Mouse (Mus musculus) c-Kit-positive CD71-positive TER-119-negative erythroid progenitor cells, embryonic 14.5 days (primary cell): ENCODE data around the gene Bcr.

Source experiments
- DNase-seq: peaks from one replicate; pipeline ENCODE4 v3.0.0-alpha.2; 2013; ENCODE audit warnings: low read depth

Gene Bcr

DNA sequence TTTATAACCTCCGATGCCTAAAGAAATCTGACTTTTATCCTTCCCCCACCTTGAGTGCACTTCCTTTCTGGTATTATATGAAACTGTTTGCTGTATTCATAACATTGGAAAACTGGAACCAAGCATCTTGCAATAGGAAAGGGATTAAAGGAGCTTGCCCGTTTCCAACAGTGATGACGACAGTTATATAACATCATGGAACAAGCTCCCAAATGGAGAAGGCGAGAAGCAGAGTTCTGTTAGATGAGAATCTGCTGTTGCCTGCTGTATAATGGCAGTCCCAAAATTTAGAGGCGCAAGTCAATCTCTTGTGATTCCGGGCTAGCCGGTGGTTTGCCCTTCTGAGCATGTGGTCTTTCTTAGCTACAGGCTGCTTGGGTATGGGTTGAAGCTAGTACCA lies 34.8 kb downstream of the Bcr start:
- DNase-seq, result no peak

DNA sequence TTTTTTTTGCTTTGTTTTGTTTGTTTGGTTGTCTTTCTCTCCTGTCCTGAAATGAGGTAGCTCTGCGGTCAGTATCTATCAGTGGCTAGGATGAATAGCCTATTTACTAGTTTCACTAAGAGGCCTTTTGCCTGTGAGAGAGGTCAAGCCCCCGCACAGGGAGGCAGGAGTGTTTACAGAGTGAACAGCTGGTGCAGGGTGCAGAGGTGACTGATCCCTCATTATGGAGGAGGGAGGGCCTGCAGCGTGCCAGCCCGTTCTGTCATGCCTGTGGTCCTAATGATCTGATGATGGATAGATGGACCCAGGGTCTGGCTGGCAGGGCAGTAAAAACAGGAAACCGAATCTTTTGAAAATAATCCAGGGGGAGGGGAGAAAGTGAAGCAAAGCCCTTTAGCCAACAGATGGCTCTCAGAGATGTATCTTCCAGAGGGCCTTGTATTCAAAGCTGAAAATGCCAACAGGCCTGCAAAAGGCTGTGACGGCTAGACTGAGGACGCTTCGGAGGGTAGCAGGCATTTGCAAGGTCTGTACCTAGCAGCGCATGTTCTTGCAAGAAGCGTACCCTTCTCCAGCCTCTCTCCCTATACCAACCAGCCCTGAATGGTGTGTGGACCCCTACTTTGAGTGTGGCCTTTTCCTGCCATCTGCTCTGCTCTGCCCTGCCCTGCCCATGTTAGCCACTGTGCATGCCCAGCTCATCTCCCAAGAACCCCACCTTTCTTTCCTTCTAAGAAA lies 38.2 kb downstream of the Bcr start:
- DNase-seq, result no peak

DNA sequence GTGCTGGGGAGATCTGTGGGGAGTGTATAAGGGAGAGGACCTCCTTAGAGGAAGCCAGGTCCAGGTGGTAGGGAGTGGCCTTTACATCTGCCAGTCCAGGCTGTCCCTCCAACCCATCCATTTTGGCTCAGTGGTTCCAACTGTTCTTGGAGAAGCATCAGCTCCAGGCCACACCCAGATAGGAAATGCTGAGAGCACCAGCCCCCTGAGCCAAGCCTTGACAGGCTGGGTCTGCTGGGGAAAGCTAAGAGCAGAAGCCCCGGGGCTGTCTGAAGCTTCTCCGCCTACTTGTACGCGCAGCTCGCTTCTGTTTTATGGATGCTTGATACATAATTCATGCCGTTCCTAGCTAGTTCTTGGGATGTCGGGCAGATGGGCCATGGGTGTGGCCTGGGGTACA lies 39.9 kb downstream of the Bcr start:
- no peak for DNase-seq

- DNase-seq, result no peak
Observed at GRCm38 (mm10) chr10:75103502-75103901, 43.1 kb downstream of the Bcr start.

DNA sequence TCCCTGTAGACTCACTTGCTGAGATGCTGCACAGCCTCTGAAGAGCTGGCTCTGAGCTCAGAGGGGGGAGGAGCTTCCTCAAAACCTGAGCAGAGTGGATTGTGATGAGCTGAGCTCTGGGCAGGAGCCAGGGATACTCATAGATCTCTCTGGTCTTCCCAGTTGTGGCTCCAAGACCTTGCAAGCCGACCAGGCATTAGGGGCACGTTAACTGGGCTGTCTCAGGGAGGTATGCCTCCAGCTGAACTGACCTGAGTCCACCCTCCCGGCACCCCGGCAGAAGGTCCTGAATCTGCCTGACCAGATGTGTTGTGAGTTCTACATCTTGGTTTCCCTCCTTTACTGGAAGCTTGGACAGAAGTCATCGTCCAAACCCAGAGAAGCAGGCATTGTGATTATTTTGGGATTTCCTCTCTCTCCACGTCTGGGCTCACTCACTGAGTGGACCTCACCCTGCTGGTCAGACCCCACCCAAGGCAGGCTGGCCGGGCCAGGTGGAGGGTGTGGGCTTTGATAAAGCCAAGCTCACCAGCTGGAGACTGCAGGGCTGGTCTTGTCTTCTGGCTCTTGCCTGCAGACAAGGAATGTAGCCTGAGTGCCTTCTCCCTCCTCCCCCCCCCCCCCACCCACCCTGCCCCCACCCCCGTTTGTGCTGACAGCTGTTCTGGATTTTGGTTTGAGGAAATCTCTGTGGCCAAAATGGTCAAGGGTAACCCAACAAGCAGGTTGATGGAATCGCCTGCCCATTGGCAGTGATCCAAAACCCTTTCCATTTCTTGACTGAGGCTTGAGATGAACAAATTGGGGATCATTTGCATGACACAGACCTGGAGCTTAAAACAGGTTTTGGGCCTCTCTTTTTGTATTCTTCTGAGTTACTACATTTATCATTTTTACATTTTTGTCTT lies 44.1 kb downstream of the Bcr start:
- no peak for DNase-seq

DNA sequence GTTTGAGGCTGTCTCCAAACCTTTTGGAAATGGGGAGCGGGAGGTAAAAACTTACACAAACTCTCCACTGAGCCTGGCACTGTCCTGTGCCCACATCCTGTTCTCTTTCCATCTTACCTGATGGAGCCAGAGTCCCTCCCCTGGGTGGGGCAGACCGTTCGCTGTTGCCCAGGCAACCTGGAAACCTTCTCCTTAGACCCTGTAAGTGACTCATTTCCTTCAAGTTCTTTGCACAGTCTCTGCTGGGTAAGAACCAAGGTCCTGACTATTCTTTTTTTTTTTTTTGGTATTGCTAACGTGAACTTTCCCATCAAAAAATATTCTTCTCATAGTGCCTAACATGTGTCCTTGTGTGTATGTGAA lies 44.7 kb downstream of the Bcr start:
- no peak for DNase-seq

GRCm38 (mm10) chr10:75105687-75106086 lies 45.3 kb downstream of the Bcr start:
- DNase-seq, result no peak

DNA sequence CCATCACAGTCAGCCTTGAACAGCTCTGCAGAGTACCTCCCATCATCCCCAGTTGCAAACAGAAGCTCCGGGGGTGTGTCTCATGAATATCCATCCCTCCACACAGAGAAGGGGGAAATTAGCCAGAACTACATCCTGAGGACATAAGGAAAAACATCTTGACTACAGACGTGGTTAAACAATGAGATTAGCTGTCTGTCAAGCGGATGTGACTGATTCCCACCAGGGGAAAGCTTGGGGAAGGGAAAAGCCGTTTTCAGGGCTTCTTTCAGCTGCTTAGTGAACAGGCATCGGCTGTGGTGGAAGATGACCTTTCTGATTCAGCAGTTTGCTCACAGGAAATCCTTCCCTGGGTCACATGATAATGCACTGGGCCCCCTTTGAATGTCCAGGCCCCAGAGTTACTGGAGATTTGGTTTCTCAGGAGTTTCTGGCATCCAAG lies 46.6 kb downstream of the Bcr start:
- no peak for DNase-seq

- no peak for DNase-seq
Observed at GRCm38 (mm10) chr10:75108092-75108491, 47.7 kb downstream of the Bcr start.

DNA sequence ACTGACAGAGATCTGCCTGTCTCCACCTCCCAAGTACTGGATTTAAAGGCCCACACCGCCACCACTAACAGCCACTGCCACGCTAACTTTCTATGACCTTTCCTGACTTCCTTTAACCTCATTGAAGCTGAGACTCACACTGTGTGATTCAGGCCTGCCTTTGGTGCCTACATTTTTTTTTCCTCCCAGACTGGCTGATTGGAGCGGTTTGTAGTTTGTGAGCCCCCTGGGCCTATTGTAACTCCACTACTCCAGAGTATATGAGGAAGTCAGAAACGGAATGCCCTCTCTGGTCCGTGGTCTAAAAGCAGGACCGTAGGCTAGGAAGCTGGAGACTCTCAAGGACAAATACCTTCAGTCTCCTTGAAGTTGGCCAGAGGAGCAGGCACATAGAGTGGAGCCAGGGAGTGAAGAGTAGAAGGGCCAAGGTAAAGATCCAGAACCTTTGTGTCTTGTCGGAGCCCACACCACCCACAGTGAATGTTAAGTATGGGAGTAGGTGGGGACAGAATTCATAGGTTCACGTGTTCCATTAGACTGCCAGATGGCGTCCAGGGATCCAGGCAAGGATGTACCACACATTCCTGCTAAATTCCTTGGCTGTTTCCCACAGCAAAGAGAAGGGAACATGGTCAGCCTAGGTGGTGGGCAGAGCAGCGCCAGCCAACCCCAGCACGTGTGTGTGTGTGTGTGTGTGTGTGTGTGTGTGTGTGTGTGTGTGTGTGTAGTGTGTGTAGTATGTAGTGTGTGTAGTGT lies 51.2 kb downstream of the Bcr start:
- DNase-seq, result no peak

GRCm38 (mm10) chr10:75112405-75112804 lies 52.0 kb downstream of the Bcr start:
- no peak for DNase-seq

- DNase-seq, result no peak
Observed at GRCm38 (mm10) chr10:75113620-75114019, 53.2 kb downstream of the Bcr start.

DNA sequence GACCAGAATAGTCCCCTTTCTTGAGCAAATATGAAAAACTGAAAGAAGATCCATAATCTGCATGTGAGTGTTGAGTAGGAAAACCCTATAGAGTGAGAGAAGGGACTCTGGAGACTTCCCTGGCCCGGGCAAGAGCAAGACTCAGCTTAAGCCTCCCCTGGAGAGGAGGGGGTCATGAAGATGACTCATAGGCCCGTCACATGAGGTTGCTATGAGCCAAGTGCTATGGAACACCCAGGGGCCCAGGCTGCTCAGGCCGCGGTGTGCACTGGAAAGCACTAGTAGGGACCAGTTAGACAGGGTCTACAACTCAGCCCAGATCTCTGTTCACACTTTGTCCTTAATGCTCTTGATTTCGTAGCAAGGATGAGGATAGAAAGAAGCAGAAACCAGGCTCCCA lies 54.8 kb downstream of the Bcr start:
- DNase-seq, result no peak

DNA sequence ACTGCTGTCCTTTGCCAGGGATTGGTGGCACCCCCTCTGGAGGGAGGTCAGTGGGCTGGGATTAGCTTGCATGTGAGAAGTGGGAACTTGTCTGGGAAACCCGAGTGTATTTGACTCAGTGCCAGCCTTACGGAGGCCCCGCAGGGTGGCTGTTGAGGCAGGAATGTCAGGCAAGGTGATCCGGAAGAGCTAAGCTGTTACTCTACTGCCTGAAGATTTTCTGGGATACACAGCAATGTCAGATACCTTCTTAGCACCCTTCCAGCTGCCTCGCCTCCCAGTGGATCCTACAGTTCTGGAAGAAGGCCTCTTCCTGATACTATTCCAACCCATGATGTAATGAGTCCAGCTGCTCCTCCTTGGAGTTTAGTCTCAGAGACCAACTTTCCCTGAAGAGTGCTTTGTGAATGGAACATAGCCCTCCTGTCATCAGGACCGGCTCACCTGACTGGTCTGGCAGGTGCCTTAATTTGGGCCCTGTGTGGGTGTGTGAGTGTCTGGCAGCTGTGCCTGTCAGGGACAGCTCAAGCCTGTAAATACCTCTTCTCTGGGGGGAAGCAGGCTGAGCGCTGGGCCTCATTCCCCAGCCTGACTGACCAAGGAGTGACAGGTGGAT lies 56.6 kb downstream of the Bcr start:
- no peak for DNase-seq

DNA sequence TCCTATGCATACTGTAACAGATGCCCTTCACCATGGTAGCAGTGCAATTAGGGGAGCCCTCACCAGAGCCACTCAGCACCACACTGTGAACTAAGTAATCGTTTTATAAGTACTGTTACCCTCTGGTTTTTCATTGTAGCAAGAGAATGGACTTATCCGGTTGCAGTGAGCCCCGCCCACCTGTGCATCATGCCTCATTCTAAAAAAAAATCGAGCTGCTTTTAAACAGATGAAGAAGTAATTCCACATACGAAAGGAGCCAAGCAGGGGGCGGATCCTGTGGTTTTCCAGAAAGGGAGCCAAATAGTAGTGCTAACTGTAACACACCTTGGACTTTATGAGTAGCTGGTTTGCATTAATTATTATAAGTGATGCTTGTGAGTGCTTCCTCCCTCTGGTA lies 58.1 kb downstream of the Bcr start:
- no peak for DNase-seq

DNA sequence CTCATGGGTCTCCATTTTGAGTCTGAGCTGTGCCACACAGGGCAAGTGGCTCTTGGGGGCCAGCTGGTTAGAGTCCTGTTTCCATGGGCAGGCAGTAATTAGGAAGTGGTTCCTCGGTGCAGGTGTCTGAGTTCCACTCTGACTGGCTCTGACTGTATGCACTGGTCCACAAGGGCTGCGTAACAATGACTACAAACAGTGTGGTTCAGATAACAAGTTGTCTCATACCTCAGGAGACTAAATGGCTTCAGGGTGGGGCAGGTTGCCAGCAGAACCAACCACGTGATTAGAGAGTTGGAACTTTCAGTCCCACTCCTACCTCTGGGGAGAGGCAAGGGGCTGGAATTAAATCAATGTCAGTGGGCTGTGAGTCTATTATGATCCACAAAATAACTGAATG lies 59.0 kb downstream of the Bcr start:
- no peak for DNase-seq

- DNase-seq, result no peak
Observed at GRCm38 (mm10) chr10:75120176-75120575, 59.8 kb downstream of the Bcr start.

- DNase-seq, result no peak
Observed at GRCm38 (mm10) chr10:75121028-75121427, 60.6 kb downstream of the Bcr start.

GRCm38 (mm10) chr10:75125577-75125976 lies 65.2 kb downstream of the Bcr start:
- DNase-seq, result no peak

- no peak for DNase-seq
Observed at GRCm38 (mm10) chr10:75129283-75129710, 68.9 kb downstream of the Bcr start.

- DNase-seq, result no peak
Observed at GRCm38 (mm10) chr10:75130372-75131046, 70.1 kb downstream of the Bcr start.

DNA sequence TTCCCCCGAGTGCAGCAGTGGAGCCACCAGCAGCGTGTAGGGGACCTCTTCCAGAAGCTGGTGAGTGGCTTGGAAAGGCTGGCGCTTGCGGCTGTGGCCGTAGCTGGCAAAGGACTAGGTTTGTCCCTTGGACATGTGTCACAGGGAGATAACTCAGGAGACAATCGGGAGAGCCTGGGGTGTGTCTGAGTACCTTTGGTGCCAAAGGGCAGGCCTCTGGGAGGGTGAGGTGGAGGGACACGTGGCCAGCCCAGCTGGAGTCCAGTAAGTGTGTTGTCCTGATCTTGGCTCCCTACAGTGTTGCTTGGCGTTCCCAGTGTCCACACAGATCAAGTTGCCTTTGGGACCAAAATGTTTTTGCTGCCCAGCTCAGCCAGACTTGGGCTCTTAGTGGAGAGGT lies 71.2 kb downstream of the Bcr start:
- DNase-seq, result no peak
